Mouse (Mus musculus): ENCODE measurements around the gene Morf4l2. TPM values are rescaled to one million over a fixed set of nuclear protein-coding genes. Genes with fewer than 3 reads are reported as not detected.

Morf4l2 gene
- 105 TPM for polyA plus RNA-seq (2017; shearing (Covaris generic))

DNA sequence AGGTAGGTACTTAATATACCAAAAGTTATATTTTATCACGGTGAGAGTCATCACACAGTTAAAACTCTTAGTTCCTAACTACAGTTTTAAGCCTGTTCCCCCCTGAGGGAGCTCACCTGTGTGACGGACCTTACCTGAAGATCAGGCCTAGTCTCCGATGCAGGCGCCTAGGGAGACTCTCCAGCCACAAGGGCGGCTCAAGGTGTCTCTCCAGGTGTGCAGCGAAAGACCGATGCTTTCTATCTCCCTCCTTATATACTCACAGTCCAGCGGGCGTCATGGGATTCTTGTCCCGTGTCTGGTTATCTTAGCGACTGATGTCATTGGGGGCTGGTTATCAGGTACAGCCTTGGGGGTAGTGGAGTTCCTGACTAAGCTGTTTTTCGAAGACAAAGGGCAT lies at the start of gene Morf4l2:
Morf4l2 (minus strand) TSS at position 232 of the 400 bp plus-strand sequence.

DNA sequence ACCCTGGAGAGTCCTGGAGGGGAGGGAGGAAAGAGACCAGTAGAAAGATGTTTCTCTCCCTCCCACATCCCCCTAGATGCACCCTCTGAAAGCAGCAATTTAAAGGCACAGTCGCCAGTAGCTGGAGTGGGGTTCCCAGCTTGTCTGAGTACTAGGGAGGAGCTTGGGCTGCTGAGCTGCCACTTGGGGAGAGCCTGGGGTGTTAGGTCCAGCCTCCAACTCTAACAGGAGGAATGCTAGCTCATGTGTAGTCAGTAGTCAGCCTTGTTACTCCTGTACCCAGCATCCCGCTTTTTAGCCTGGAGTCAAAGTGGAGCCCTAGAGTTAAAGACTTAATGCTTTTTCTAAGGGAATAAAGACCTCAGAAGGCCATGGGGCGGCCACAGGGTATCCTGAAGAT lies 36.6 kb upstream of the Morf4l2 start, which contains the start of gene Glra4:
Glra4 (minus strand) TSS at position 101 of the 400 bp plus-strand sequence.

DNA sequence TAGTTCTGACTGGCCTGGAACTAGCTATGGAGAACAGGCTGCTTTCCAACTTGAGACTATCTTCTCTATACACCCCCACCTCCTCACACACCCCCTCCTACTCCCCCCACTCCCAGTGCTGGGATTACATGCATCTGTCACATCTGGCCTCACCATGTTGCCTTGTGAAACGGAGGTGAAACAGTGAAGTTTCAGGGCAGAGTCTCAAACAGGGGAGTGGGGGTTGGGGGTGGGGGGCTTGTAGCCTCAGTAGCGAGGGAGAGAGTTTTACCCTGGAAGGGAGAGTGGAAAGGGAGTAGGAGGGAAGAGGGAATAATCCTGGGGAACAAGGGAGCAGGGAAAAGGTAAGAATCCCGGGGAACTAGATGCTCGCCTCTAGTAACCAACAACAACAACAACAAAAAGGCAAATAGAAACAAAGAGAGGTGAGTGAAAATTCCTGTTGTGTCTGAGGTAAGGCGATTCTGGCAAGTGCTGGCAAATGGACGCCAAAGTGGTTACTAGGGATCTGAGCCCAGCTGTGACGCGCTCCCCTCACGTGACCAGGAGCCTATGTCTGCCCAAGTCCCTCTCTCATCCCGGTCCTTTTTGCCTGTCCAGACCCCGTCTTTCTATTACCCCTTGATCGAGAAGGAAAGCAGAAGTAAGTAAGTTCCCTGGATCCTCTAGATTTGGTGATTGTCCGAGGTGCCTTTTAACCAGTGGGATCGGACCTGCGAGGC lies 35.9 kb downstream of the Morf4l2 start, which contains the start of gene Tceal1:
Tceal1 (plus strand) TSS at position 537 of the 722 bp plus-strand sequence.

Other genes with a start within 250 kb of the Morf4l2 start
- gene Kir3dl1, start 225.7 kb downstream of the Morf4l2 start, polyA plus RNA-seq (2017; shearing (Covaris generic)): not detected
- not detected for gene Kir3dl2, start 199.6 kb downstream of the Morf4l2 start, polyA plus RNA-seq (2017; shearing (Covaris generic))
- gene Tceal3, start 152.8 kb downstream of the Morf4l2 start, polyA plus RNA-seq (2017; shearing (Covaris generic)): 1.8 TPM
- not detected for gene Tceal1, start 35.7 kb downstream of the Morf4l2 start, polyA plus RNA-seq (2017; shearing (Covaris generic))
- 0.15 TPM for gene Glra4, start 36.5 kb upstream of the Morf4l2 start, polyA plus RNA-seq (2017; shearing (Covaris generic))
- 1.5 TPM for gene Plp1, start 79.0 kb upstream of the Morf4l2 start, polyA plus RNA-seq (2017; shearing (Covaris generic))
- not detected for gene Rab9b, start 125.1 kb upstream of the Morf4l2 start, polyA plus RNA-seq (2017; shearing (Covaris generic))
- not detected for gene H2bfm, start 183.6 kb upstream of the Morf4l2 start, polyA plus RNA-seq (2017; shearing (Covaris generic))
- gene Tmsb15b2, start 231.8 kb upstream of the Morf4l2 start, polyA plus RNA-seq (2017; shearing (Covaris generic)): 65.0 TPM
- gene Tmsb15l, start 233.2 kb upstream of the Morf4l2 start, polyA plus RNA-seq (2017; shearing (Covaris generic)): 3.2 TPM
- gene Tmsb15b1, start 233.2 kb upstream of the Morf4l2 start, polyA plus RNA-seq (2017; shearing (Covaris generic)): 28.5 TPM
- gene Zcchc18, start 249.5 kb upstream of the Morf4l2 start, polyA plus RNA-seq (2017; shearing (Covaris generic)): 48.2 TPM